10 mouse cellular contexts compared by ENCODE assay signal in genomic region chr2:174936665-174937064, GRCm38 (mm10).
DNase-seq lines count a peak whose midpoint lies in the region; ATAC-seq and TF ChIP-seq lines count a peak whose summit lies in the region.
"Had no signal": no experiment of that assay in that cellular context is flagged by ENCODE, and none has a peak within 500 bp of the region (broad histone marks: within the 10 kb centered on the region; RNA-seq: fewer than 3 reads in every experiment).

No protein-coding gene starts in this region.

- no peak overlapping the region for H3K9ac ChIP-seq in heart, adult 2 months (ENCODE audit: low read depth, low read length)
- H3K9ac ChIP-seq: heart, embryonic 15.5 days had no signal

- no peak overlapping the region for H3K4me3 ChIP-seq in heart, adult 2 months
- H3K4me3 ChIP-seq: heart, embryonic 15.5 days had no signal

- H3K4me1 ChIP-seq in heart, adult 2 months (ENCODE audit: control insufficient read depth, insufficient read depth, low read length) = no peaks in the 10 kb centered on the region
- H3K4me1 ChIP-seq: heart, embryonic 15.5 days had no signal

- no peaks in the 10 kb centered on the region for H3K79me2 ChIP-seq in heart, adult 2 months (replicated peaks; ENCODE audit: control insufficient read depth, insufficient read depth, low read length)

- 29% methylated on average over 5 of the region's 5 CpGs for WGBS in heart, adult 2 months

- H3K27ac ChIP-seq in heart, adult 2 months = no peak overlapping the region
- H3K27ac ChIP-seq: heart, embryonic 15.5 days; macrophage had no signal

- DNase-seq in heart, adult 2 months = no peak
- no peak for DNase-seq in heart, adult 9 months (ENCODE audit: low spot score in 2 of 2)
- DNase-seq in right cerebral cortex, postnatal 4 days = peak; percentile 28
- DNase-seq in right cerebral cortex, postnatal 25 days = no peak
- DNase-seq in thymus, postnatal 14 days = peak; percentile 23
- no peak for DNase-seq in right cerebral cortex, postnatal 14 days
- DNase-seq in adrenal gland, adult 8-10 months = no peak

- intact Hi-C loops in heart, adult 2 months (cut with DNase I) = no loop called here

- H3K36me3 ChIP-seq in heart, adult 2 months (ENCODE audit: control insufficient read depth, insufficient read depth, low read length) = no peaks in the 10 kb centered on the region
- H3K36me3 ChIP-seq: heart, embryonic 15.5 days had no signal

- no peak for TF ChIP-seq EP300 in heart, adult 2 months (IDR thresholded peaks at IDR 0.05; ENCODE audit: insufficient read depth, low read depth, low read length)

- peak; percentile 58 for ATAC-seq in granulocyte monocyte progenitor cell, adult 5-6 weeks (replicated peaks; ENCODE audit: poor library complexity, severe bottlenecking)

- no peak for TF ChIP-seq POLR2A in heart, adult 2 months (IDR thresholded peaks at IDR 0.05; ENCODE audit: insufficient read depth, low read depth, low read length)

- no peaks in the 10 kb centered on the region for H3K27me3 ChIP-seq in heart, adult 2 months (ENCODE audit: control insufficient read depth, insufficient read depth, low read length)
- H3K27me3 ChIP-seq: heart, embryonic 15.5 days had no signal

- TF ChIP-seq CTCF in heart, adult 2 months (IDR thresholded peaks at IDR 0.05) = peak; percentile 63

Comparison
In these comparisons a context has a peak if more than half of its experiments do, and no peak if none do; other contexts are left out.
1. DNase-seq: peak in right cerebral cortex, postnatal 4 days (single experiment) and thymus, postnatal 14 days (single experiment); none in heart, adult 2 months (0 of 2), heart, adult 9 months (0 of 2), right cerebral cortex, postnatal 25 days (single experiment), right cerebral cortex, postnatal 14 days (single experiment) and adrenal gland, adult 8-10 months (single experiment).